Mouse (Mus musculus) cerebellum, postnatal 4 days (tissue): ENCODE data around the gene Wnt3a.

Experiments used
- DNase-seq, 2 experiments: peaks; one replicate each; pipeline ENCODE4 v3.0.0; 2022; ENCODE audit warnings: low spot score in 2 of 2, mixed read lengths in 1 of 2

Gene Wnt3a

GRCm38 (mm10) chr11:59290702-59291303 is at the start of gene Wnt3a:
Gene Wnt3a, minus strand, starts transcription at chr11:59290752.
- DNase-seq, result no peak

GRCm38 (mm10) chr11:59338736-59339120 is 48.2 kb upstream of the Wnt3a start:
- DNase-seq, result no peak

- DNase-seq, result no peak
Measured at GRCm38 (mm10) chr11:59337955-59338735, 47.6 kb upstream of the Wnt3a start.

GRCm38 (mm10) chr11:59336381-59336780 is 45.8 kb upstream of the Wnt3a start:
- DNase-seq, result no peak

- DNase-seq, result no peak
Measured at GRCm38 (mm10) chr11:59335942-59336341, 45.4 kb upstream of the Wnt3a start.

GRCm38 (mm10) chr11:59335150-59335549 is 44.6 kb upstream of the Wnt3a start:
- no peak for DNase-seq

- DNase-seq, result no peak
Measured at GRCm38 (mm10) chr11:59332938-59333337, 42.4 kb upstream of the Wnt3a start.

- no peak for DNase-seq
Measured at GRCm38 (mm10) chr11:59331167-59331869, 40.8 kb upstream of the Wnt3a start.

GRCm38 (mm10) chr11:59330560-59330959 is 40.0 kb upstream of the Wnt3a start:
- DNase-seq, result peak in 1 of 2 experiments; percentile 75

- DNase-seq, result no peak
Measured at GRCm38 (mm10) chr11:59329616-59330015, 39.1 kb upstream of the Wnt3a start.

- DNase-seq, result no peak
Measured at GRCm38 (mm10) chr11:59327625-59328024, 37.1 kb upstream of the Wnt3a start.

- DNase-seq, result no peak
Measured at GRCm38 (mm10) chr11:59324777-59325176, 34.2 kb upstream of the Wnt3a start.

- no peak for DNase-seq
Measured at GRCm38 (mm10) chr11:59322988-59323387, 32.4 kb upstream of the Wnt3a start.

GRCm38 (mm10) chr11:59316517-59316916 is 26.0 kb upstream of the Wnt3a start:
- DNase-seq, result no peak

- DNase-seq, result no peak
Measured at GRCm38 (mm10) chr11:59313944-59314343, 23.4 kb upstream of the Wnt3a start.

- DNase-seq, result no peak
Measured at GRCm38 (mm10) chr11:59313029-59313811, 22.7 kb upstream of the Wnt3a start.

GRCm38 (mm10) chr11:59312501-59312900 is 21.9 kb upstream of the Wnt3a start:
- DNase-seq, result no peak

- DNase-seq, result no peak
Measured at GRCm38 (mm10) chr11:59312060-59312459, 21.5 kb upstream of the Wnt3a start.

- DNase-seq, result no peak
Measured at GRCm38 (mm10) chr11:59309976-59310375, 19.4 kb upstream of the Wnt3a start.

GRCm38 (mm10) chr11:59309106-59309805 is 18.7 kb upstream of the Wnt3a start:
- no peak for DNase-seq

- no peak for DNase-seq
Measured at GRCm38 (mm10) chr11:59308625-59309024, 18.1 kb upstream of the Wnt3a start.
